Mouse (Mus musculus): ENCODE data around the gene Cldn20.

Gene Cldn20

DNA sequence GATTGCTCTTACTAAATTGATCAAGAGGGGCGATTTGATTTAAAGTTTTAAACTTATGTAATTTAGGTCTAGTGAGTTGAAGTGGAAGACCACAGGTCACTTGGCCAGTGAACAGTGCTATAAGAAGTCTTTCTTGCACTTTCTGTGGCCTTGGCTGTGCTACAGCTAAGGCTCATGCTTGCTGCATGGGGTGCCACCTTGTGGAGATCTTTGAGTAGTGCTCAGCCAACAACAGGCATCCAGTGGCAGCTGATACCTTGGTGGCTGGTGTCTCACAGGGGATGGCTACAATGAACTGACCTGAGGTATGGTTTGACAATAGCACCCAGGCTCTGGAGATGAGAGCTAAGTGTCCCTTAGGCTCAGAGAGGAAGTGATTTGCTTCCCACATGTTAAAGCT, 22.5 kb upstream of the Cldn20 start:
- no peaks in the 10 kb centered on the region for H3K9me3 ChIP-seq (ENCODE audit: low read length)
- peaks cover 27% of the 10 kb centered on the region for H3K4me1 ChIP-seq (replicated peaks; ENCODE audit: low read depth, low read length)
- H3K27me3 ChIP-seq (ENCODE audit: insufficient read depth, low read length), result no peaks in the 10 kb centered on the region
- peak; percentile 73 for TF ChIP-seq CTCF (conservative IDR thresholded peaks at IDR 0.05; ENCODE audit: low read length)
- no peak for TF ChIP-seq NANOG (IDR thresholded peaks at IDR 0.05; ENCODE audit: borderline replicate concordance, low read length)
- no peak for TF ChIP-seq POU5F1 (IDR thresholded peaks at IDR 0.05; ENCODE audit: borderline replicate concordance, low read length)
- no peak overlapping the region for H3K4me3 ChIP-seq (replicated peaks; ENCODE audit: low read length)
- no peaks in the 10 kb centered on the region for H3K36me3 ChIP-seq (ENCODE audit: insufficient read depth, low read length)

DNA sequence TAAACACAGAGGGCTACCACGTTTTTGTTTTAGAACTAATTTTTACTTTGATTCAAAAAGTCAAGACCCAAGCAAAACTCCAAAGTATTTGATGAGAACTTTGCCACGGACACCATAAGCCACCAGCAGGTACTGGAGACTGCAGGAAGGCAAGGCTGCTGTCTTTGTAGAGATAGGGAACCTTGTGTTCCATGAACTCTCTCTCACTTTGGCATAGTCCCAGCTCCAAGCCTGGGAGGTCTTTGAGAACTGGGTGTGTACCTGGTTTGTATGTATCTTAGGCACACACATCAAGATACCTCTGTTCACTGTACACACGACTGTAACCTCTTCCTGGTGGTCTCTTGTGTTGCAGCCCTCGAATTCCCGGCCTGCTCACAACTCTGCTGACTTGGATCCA, 18.0 kb upstream of the Cldn20 start:
- no peaks in the 10 kb centered on the region for H3K9me3 ChIP-seq (ENCODE audit: low read length)
- H3K4me1 ChIP-seq (replicated peaks; ENCODE audit: low read depth, low read length), result peaks cover 18% of the 10 kb centered on the region
- peaks cover 18% of the 10 kb centered on the region for H3K36me3 ChIP-seq (ENCODE audit: insufficient read depth, low read length)
- H3K4me3 ChIP-seq (replicated peaks; ENCODE audit: low read length), result no peak overlapping the region
- TF ChIP-seq NANOG (IDR thresholded peaks at IDR 0.05; ENCODE audit: borderline replicate concordance, low read length) (no peak), POU5F1 (IDR thresholded peaks at IDR 0.05; ENCODE audit: borderline replicate concordance, low read length) (no peak), CTCF (conservative IDR thresholded peaks at IDR 0.05; ENCODE audit: low read length) (no peak)
- no peaks in the 10 kb centered on the region for H3K27me3 ChIP-seq (ENCODE audit: insufficient read depth, low read length)

DNA sequence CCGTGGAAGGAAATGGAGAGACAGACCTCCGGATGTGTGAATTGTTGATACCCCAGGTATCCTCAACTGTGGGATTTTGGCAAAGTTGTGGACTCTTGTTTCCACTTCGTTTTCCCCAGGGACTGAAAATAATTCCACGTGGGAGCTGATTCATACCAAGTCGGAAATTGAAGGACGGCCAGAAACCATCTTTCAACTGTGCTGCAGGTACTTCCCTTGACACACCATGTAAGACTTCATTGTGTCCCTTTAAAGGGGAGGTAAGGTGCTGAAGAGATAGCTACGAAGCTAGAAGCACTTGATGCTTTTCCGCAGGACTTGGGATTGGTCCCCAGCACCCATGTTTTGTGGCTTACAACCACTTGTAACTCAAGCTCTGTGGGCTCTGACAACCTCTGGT, 16.5 kb upstream of the Cldn20 start:
- Histone ChIP-seq H3K4me1 (replicated peaks; ENCODE audit: low read depth, low read length) (peaks cover 18% of the 10 kb centered on the region), H3K36me3 (ENCODE audit: insufficient read depth, low read length) (peaks cover 22% of the 10 kb centered on the region), H3K9me3 (ENCODE audit: low read length) (no peaks in the 10 kb centered on the region), H3K4me3 (replicated peaks; ENCODE audit: low read length) (no peak overlapping the region), H3K27me3 (ENCODE audit: insufficient read depth, low read length) (no peaks in the 10 kb centered on the region)
- TF ChIP-seq CTCF (conservative IDR thresholded peaks at IDR 0.05; ENCODE audit: low read length), result no peak
- no peak for TF ChIP-seq POU5F1 (IDR thresholded peaks at IDR 0.05; ENCODE audit: borderline replicate concordance, low read length)
- no peak for TF ChIP-seq NANOG (IDR thresholded peaks at IDR 0.05; ENCODE audit: borderline replicate concordance, low read length)

- TF ChIP-seq POU5F1 (IDR thresholded peaks at IDR 0.05; ENCODE audit: borderline replicate concordance, low read length) (no peak), NANOG (IDR thresholded peaks at IDR 0.05; ENCODE audit: borderline replicate concordance, low read length) (peak; percentile 15; the same call in 1 of the 2 replicates)
- H3K4me3 ChIP-seq (replicated peaks; ENCODE audit: low read length), result no peak overlapping the region
- no peaks in the 10 kb centered on the region for H3K9me3 ChIP-seq (ENCODE audit: low read length)
- H3K36me3 ChIP-seq (ENCODE audit: insufficient read depth, low read length), result peaks cover 22% of the 10 kb centered on the region
- peaks cover 18% of the 10 kb centered on the region for H3K4me1 ChIP-seq (replicated peaks; ENCODE audit: low read depth, low read length)
- no peaks in the 10 kb centered on the region for H3K27me3 ChIP-seq (ENCODE audit: insufficient read depth, low read length)
Observed at GRCm38 (mm10) chr17:3516406-3516805, 15.9 kb upstream of the Cldn20 start.

DNA sequence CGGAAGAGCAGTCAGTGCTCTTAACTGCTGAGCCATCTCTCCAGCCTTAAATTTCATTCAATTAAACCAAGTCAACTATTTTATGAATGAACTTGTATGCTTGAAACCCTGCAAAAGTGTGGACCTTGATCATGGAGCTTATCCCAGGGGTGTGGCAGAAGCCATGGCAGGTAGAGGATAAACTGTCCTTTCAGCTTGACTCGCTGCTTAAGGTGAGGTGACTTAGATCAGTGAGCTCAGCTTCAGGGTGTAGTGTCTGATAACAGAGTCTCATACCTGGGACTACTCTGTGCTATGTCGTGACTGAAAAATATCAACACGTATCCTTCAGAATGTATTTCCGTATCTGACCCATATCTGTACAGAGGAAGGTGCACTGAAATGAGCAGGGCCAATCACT, 12.0 kb upstream of the Cldn20 start:
- peaks cover 15% of the 10 kb centered on the region for H3K4me1 ChIP-seq (replicated peaks; ENCODE audit: low read depth, low read length)
- no peak for TF ChIP-seq POU5F1 (IDR thresholded peaks at IDR 0.05; ENCODE audit: borderline replicate concordance, low read length)
- TF ChIP-seq NANOG (IDR thresholded peaks at IDR 0.05; ENCODE audit: borderline replicate concordance, low read length), result no peak
- TF ChIP-seq CTCF (conservative IDR thresholded peaks at IDR 0.05; ENCODE audit: low read length), result no peak
- H3K36me3 ChIP-seq (ENCODE audit: insufficient read depth, low read length), result peaks cover 36% of the 10 kb centered on the region
- H3K27me3 ChIP-seq (ENCODE audit: insufficient read depth, low read length), result no peaks in the 10 kb centered on the region
- H3K9me3 ChIP-seq (ENCODE audit: low read length), result no peaks in the 10 kb centered on the region
- H3K4me3 ChIP-seq (replicated peaks; ENCODE audit: low read length), result no peak overlapping the region

GRCm38 (mm10) chr17:3527841-3528471, 4.4 kb upstream of the Cldn20 start:
- no peak overlapping the region for H3K4me3 ChIP-seq (replicated peaks; ENCODE audit: low read length)
- TF ChIP-seq CTCF (conservative IDR thresholded peaks at IDR 0.05; ENCODE audit: low read length), result no peak
- no peak for TF ChIP-seq NANOG (IDR thresholded peaks at IDR 0.05; ENCODE audit: borderline replicate concordance, low read length)
- no peak for TF ChIP-seq POU5F1 (IDR thresholded peaks at IDR 0.05; ENCODE audit: borderline replicate concordance, low read length)
- peaks cover 29% of the 10 kb centered on the region for H3K4me1 ChIP-seq (replicated peaks; ENCODE audit: low read depth, low read length)

DNA sequence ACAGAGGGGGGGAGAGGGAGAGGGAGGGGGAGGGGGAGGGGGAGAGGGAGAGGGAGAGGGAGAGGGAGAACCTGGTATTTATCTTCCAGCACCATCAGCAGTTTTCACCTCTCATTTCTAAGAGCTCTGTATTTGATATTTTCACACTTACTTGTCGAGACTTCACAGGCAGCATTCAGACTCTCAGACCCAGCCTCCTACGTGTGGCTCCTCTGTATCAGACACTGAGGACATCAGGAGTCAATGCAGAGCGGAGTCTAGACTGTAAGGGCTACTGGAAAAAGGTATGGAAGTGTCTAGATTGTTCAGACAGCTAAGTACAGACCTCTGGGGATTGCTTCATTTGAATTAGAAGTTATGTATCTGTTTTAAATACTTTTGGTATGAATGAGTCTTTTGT, 2.8 kb upstream of the Cldn20 start:
- no peak overlapping the region for H3K4me3 ChIP-seq (replicated peaks; ENCODE audit: low read length)
- H3K36me3 ChIP-seq (ENCODE audit: insufficient read depth, low read length), result peaks cover 43% of the 10 kb centered on the region
- H3K4me1 ChIP-seq (replicated peaks; ENCODE audit: low read depth, low read length), result peaks cover 29% of the 10 kb centered on the region
- H3K9me3 ChIP-seq (ENCODE audit: low read length), result no peaks in the 10 kb centered on the region
- TF ChIP-seq NANOG (IDR thresholded peaks at IDR 0.05; ENCODE audit: borderline replicate concordance, low read length) (no peak), POU5F1 (IDR thresholded peaks at IDR 0.05; ENCODE audit: borderline replicate concordance, low read length) (no peak), CTCF (conservative IDR thresholded peaks at IDR 0.05; ENCODE audit: low read length) (no peak)
- H3K27me3 ChIP-seq (ENCODE audit: insufficient read depth, low read length), result no peaks in the 10 kb centered on the region

More at GRCm38 (mm10) chr17:3527841-3528471, 4.4 kb upstream of the Cldn20 start:
- Histone ChIP-seq H3K27me3 (ENCODE audit: insufficient read depth, low read length) (no peaks in the 10 kb centered on the region), H3K9me3 (ENCODE audit: low read length) (no peaks in the 10 kb centered on the region), H3K36me3 (ENCODE audit: insufficient read depth, low read length) (peaks cover 42% of the 10 kb centered on the region)

DNA sequence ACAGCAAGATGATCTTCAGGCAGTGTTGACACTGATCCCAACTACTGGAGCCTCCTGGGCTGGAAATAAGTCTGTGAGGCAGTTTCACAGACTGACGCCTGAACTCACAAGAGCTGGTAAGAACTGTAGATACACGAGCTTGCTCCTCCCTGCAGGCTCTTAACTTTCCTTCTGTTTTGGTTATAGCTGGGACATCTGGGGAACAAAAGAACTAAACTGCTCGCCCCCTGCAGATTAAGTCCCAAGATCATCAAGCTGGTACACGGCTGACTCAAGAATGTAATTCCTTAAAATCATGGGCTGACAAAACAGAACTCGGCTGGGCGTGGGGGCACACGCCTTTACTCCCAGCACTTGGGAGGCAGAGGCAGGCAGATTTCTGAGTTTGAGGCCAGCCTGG, 1.8 kb upstream of the Cldn20 start:
- H3K4me1 ChIP-seq (replicated peaks; ENCODE audit: low read depth, low read length), result peaks cover 29% of the 10 kb centered on the region
- H3K4me3 ChIP-seq (replicated peaks; ENCODE audit: low read length), result no peak overlapping the region
- H3K9me3 ChIP-seq (ENCODE audit: low read length), result no peaks in the 10 kb centered on the region
- peaks cover 43% of the 10 kb centered on the region for H3K36me3 ChIP-seq (ENCODE audit: insufficient read depth, low read length)
- no peaks in the 10 kb centered on the region for H3K27me3 ChIP-seq (ENCODE audit: insufficient read depth, low read length)
- TF ChIP-seq NANOG (IDR thresholded peaks at IDR 0.05; ENCODE audit: borderline replicate concordance, low read length), result peak; percentile 91; the same call in 1 of the 2 replicates
- TF ChIP-seq CTCF (conservative IDR thresholded peaks at IDR 0.05; ENCODE audit: low read length), result no peak

DNA sequence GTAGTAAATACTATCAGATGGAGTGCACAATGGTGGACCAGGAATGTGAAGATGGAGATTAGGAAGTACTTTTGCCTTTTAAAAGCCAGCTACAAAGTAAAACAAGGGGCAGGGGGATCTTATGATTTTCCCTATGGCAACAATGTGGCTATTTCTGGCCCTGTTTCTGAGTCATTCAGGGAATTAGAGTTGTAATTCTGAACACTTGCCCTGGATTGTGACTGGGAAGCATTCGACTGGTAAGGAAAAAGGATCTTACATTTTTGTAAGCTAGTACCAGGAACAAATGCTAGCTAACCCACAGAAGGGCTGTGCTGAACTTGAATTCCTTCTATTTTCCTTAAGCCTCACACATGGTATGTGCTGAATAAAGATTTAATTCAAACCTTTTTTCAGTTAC, 713 bp upstream of the Cldn20 start:
- H3K4me3 ChIP-seq (replicated peaks; ENCODE audit: low read length), result no peak overlapping the region
- peaks cover 41% of the 10 kb centered on the region for H3K36me3 ChIP-seq (ENCODE audit: insufficient read depth, low read length)
- H3K9me3 ChIP-seq (ENCODE audit: low read length), result no peaks in the 10 kb centered on the region
- TF ChIP-seq NANOG (IDR thresholded peaks at IDR 0.05; ENCODE audit: borderline replicate concordance, low read length) (no peak), CTCF (conservative IDR thresholded peaks at IDR 0.05; ENCODE audit: low read length) (no peak), POU5F1 (IDR thresholded peaks at IDR 0.05; ENCODE audit: borderline replicate concordance, low read length) (no peak)
- peaks cover 29% of the 10 kb centered on the region for H3K4me1 ChIP-seq (replicated peaks; ENCODE audit: low read depth, low read length)
- no peaks in the 10 kb centered on the region for H3K27me3 ChIP-seq (ENCODE audit: insufficient read depth, low read length)

All from E14TG2a.4 (cell line).